Mouse (Mus musculus) inflammation-experienced regulatory T-cells, adult 6 months (primary cell): ENCODE measurements around the gene Pja2. TPM values are rescaled to one million over a fixed set of nuclear protein-coding genes. Genes with fewer than 3 reads are reported as not detected.
"Not testable (repeated sequence)": the region's sequence is repeated elsewhere in the genome, so short reads cannot be mapped to it uniquely, and the experiment has no call there.

ENCODE experiments used
- ATAC-seq: one replicate; pipeline ENCODE4 v1.8.0; 2017
- polyA plus RNA-seq, 3 experiments: library from polyadenylated mRNA; unstranded; fragments of 100-300 nt; shearing (Covaris generic); gene quantifications; one replicate each; pipeline ENCODE4 v1.2.1; 2017

Gene Pja2
- polyA plus RNA-seq, 3 experiments from 2014 or later, result 17.5 to 40.4 (median 34.4) TPM

GRCm38 (mm10) chr17:64277649-64278212 is 54.0 kb downstream of the Pja2 start:
- ATAC-seq, result no peak

GRCm38 (mm10) chr17:64276666-64277065 is 55.0 kb downstream of the Pja2 start:
- no peak for ATAC-seq

GRCm38 (mm10) chr17:64275188-64275587 is 56.5 kb downstream of the Pja2 start:
- no peak for ATAC-seq

- no peak for ATAC-seq
Observed at GRCm38 (mm10) chr17:64274341-64275105, 57.2 kb downstream of the Pja2 start.

- ATAC-seq, result no peak
Observed at GRCm38 (mm10) chr17:64260571-64260970, 71.1 kb downstream of the Pja2 start.

- peak; percentile 77 for ATAC-seq
Observed at GRCm38 (mm10) chr17:64248246-64248645, 83.5 kb downstream of the Pja2 start.

GRCm38 (mm10) chr17:64242898-64243297 is 88.8 kb downstream of the Pja2 start:
- peak; percentile 32 for ATAC-seq

GRCm38 (mm10) chr17:64242310-64242859 is 89.3 kb downstream of the Pja2 start:
- ATAC-seq, result no peak

GRCm38 (mm10) chr17:64241544-64242292 is 90.0 kb downstream of the Pja2 start:
- ATAC-seq, result no peak

- no peak for ATAC-seq
Observed at GRCm38 (mm10) chr17:64232134-64232533, 99.6 kb downstream of the Pja2 start.

GRCm38 (mm10) chr17:64231637-64232036 is 100.1 kb downstream of the Pja2 start:
- ATAC-seq, result not testable (repeated sequence)

- ATAC-seq, result no peak
Observed at GRCm38 (mm10) chr17:64231172-64231571, 100.5 kb downstream of the Pja2 start.
